Mouse (Mus musculus): Measurements from ENCODE around the gene Cacna1e.

DNA sequence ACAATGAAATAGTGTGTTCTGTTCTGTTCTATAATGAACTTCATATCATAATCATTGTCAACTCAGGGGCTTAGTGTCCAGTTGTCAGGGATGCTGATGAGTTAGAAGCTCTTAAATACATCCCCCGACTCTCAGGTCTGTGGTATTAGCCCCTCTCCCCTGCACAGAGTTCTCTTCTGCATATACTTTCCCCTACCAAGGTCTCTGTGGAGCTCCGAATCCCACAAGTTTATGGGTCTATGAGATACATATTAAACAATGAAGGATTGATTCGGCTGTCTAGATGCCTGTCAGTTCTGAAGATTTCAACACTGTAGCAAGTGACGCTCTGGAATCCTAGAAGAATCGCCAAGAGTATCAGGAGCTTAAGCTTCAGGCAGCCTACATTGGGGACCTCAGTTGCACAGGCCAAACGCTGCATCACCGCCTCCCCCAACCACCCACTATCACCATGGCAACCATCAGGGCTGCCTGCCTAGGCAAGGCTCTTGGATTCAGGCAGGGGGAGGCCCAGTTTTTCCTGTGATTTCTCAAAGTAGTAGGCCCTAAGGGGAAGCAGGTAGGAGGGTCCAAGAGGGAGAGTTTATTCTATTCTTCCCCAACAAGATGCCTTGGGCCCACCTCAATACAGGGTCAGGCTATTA, 223.0 kb downstream of the Cacna1e start:
- TF ChIP-seq CTCF (IDR thresholded peaks at IDR 0.05; ENCODE audit: low read depth, low read length) (no peak), POLR2AphosphoS5 (IDR thresholded peaks at IDR 0.05; ENCODE audit: insufficient replicate concordance, low read depth, low read length) (no peak), TAL1 (conservative IDR thresholded peaks at IDR 0.05; ENCODE audit: low read depth, low read length) (no peak), GATA1 (IDR thresholded peaks at IDR 0.05; ENCODE audit: borderline replicate concordance, low read length) (no peak)
